Mouse (Mus musculus) ES-Bruce4 (cell line): ENCODE measurements at regions not wholly inside any gene's neighbourhood (a gene's known extent, or its start where the extent isn't known, plus 50 kb on each side); places are given as distances from the start of the nearest gene placed in this dataset.

Experiments
- CTCF ChIP-seq: IDR thresholded peaks from one replicate; pipeline ENCODE4 v1.8.1; 2011; ENCODE audit warnings: low read depth, low read length
- EP300 ChIP-seq: IDR thresholded peaks from 2 replicates; pipeline ENCODE4 v1.6.1; 2011; ENCODE audit warnings: low read depth, low read length; ENCODE audit not compliant: insufficient read depth
- POLR2A ChIP-seq: IDR thresholded peaks from one replicate; pipeline ENCODE4 v1.8.1; 2011; ENCODE audit warnings: low read length; ENCODE audit not compliant: insufficient read depth

GRCm38 (mm10) chr3:103430131-103430530, 144.9 kb upstream of the Syt6 start:
- TF ChIP-seq CTCF (no peak), EP300 (no peak), POLR2A (no peak)
